Mouse (Mus musculus) macrophage (primary cell): ENCODE results near the gene Fmo5. TPM values are rescaled to one million over a fixed set of nuclear protein-coding genes. Genes with fewer than 3 reads are reported as not detected.

Experiments used
- H3K27ac ChIP-seq: fragments of 350-480 bp; formaldehyde crosslinking; 2 replicates; pipeline ENCODE4 v1.9.0; 2021
- H3K36me3 ChIP-seq: fragments of 350-480 bp; formaldehyde crosslinking; 2 replicates; pipeline ENCODE4 v1.9.0; 2021; ENCODE audit errors: inconsistent target
- H3K4me3 ChIP-seq: fragments of 350-480 bp; formaldehyde crosslinking; 2 replicates; pipeline ENCODE4 v1.9.0; 2021; ENCODE audit errors: inconsistent target
- H3K79me2 ChIP-seq: fragments of 350-480 bp; formaldehyde crosslinking; 2 replicates; pipeline ENCODE4 v1.9.0; 2021; ENCODE audit errors: inconsistent target
- WGBS: methylation state at CpG from one replicate; pipeline ENCODE4 v1.1.7; 2026; ENCODE audit warnings: inconsistent platforms; ENCODE audit not compliant: missing documents; 5-methylcytosine and 5-hydroxymethylcytosine counted together
- polyA plus RNA-seq: library from polyadenylated mRNA; stranded (reverse); fragments of 250-400 nt; gene quantifications from 3 replicates; pipeline ENCODE4 v1.2.4, GENCODE M21; 2018; ENCODE audit warnings: inconsistent platforms

Gene Fmo5
- polyA plus RNA-seq, 1 experiment from 2014 or later: 9.3 TPM

DNA sequence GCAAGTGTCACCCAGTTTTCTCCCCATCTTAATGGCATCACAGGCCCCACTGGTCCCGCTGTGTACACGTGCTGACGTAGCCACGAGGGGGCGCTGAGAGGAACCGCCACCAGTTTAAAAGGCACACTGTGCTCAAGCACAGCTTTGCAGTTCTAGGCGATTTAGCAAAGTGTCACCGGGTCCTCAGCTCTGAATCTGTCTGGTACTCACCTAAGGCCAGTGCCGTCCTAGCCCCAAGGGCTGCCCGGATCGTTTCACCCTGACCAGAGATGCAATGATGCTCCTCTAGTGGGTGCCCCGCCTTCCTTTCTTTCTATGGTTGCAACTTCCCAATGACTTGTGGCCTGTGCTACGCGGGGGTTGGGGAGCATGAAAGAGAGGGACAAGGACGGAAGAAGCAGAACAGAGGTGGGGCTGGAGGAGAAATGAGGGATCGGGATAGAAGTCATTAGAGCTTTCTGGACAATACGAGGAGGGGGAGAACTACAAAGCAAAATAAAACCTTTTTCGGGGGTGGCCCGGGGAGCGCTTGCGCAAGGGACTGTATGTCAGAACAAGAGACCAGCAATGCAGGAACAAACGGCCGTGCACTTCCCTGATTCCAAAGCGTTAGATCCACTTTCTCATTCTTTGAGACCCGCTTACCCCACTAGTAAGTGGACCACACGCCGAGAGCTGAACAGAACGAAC lies 52.2 kb downstream of the Fmo5 start:
- WGBS: under 1% methylated on average over 26 of the region's 28 CpGs
- H3K27ac ChIP-seq: peak overlapping the region; percentile 48

DNA sequence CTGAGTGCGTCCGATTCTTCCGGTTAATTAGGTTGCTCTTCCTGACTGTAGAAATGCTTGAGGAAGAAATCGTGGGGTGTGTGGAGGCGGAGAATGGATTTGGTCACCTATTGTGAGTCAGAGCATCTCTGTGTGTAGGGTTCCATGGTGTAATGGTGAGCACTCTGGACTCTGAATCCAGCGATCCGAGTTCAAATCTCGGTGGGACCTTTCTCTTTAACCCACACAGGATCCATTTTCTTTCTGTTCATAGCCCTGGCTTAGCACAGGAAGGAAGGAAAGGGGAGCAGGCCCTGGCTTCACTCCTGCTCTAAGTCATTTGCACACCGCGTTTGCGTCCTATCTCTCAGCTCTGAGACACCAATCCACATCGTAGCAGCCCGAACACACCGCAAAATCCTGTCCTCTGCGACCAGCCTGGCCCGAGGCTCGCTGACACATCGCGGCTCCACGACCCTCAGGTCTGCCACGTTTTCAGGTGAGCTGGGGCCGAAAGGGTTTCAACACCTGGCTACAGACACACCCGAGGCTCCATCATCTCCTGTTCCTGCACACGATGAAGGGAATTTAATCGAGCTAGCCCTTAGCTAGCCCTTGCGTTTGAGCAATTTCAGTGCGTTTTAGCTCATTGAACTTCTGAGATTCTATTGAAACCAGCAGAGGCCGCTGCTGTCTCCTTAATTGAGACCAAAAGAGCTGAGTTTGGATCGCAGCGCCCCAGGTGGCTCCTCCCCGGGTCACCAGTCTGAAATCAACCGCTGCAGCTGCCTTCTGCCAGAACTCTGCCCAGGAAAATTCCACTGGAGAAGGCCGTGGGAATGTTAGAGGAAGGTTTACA lies 52.9 kb downstream of the Fmo5 start:
- peak overlapping the region; percentile 48 for H3K27ac ChIP-seq
- 1% methylated on average over 33 of the region's 33 CpGs for WGBS
- peak overlapping the region; percentile 48 for H3K4me3 ChIP-seq
- H3K79me2 ChIP-seq: no peaks in the 10 kb centered on the region
- no peaks in the 10 kb centered on the region for H3K36me3 ChIP-seq

More for the DNA sequence above, 52.2 kb downstream of the Fmo5 start:
- Histone ChIP-seq H3K36me3 (no peaks in the 10 kb centered on the region), H3K79me2 (no peaks in the 10 kb centered on the region), H3K4me3 (peak overlapping the region; percentile 48)

DNA sequence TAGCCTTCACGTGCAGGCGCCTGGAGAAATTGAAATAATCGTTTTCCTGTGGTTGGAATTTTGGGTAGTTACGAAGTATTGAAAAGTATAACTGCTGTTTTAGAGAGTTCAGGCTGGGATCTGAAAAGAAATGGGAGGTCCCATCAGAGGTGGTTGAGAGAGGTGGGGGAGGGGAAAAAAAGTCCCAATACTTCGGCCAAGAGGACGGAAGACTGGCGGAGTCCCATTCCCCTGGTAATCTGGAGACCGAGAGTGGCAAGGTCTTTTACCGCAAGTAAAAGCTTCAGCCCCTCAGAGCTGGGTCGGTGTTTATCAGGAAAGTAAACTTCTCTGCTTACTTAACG lies 53.5 kb downstream of the Fmo5 start:
- 10% methylated on average over 11 of the region's 11 CpGs for WGBS
- no peaks in the 10 kb centered on the region for H3K79me2 ChIP-seq

DNA sequence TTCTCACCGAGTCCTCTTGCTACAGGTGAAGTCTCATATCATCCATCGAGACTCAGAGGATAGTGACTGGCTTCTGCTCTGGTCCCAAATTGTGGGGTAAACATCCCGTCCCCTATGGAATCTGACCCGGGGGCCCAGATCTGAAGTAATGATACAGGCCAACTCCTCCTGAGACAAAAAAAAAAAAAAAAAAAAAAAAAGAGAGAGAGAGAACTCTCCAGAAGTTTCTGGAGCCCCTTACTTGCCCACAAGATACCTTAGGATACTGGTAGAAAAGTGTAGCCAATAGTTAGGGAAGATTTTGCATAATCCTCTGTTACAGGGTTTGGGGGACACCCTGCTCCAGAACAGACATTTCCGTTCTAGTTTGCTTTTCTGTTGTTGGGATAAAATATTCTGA lies 54.0 kb downstream of the Fmo5 start:
- no peak overlapping the region for H3K27ac ChIP-seq
- 45% methylated on average over 5 of the region's 5 CpGs for WGBS
- no peaks in the 10 kb centered on the region for H3K79me2 ChIP-seq
- H3K4me3 ChIP-seq: no peak overlapping the region
- H3K36me3 ChIP-seq: no peaks in the 10 kb centered on the region

More for the DNA sequence above, 53.5 kb downstream of the Fmo5 start:
- H3K4me3 ChIP-seq: peak overlapping the region; percentile 48
- no peak overlapping the region for H3K27ac ChIP-seq
- no peaks in the 10 kb centered on the region for H3K36me3 ChIP-seq

DNA sequence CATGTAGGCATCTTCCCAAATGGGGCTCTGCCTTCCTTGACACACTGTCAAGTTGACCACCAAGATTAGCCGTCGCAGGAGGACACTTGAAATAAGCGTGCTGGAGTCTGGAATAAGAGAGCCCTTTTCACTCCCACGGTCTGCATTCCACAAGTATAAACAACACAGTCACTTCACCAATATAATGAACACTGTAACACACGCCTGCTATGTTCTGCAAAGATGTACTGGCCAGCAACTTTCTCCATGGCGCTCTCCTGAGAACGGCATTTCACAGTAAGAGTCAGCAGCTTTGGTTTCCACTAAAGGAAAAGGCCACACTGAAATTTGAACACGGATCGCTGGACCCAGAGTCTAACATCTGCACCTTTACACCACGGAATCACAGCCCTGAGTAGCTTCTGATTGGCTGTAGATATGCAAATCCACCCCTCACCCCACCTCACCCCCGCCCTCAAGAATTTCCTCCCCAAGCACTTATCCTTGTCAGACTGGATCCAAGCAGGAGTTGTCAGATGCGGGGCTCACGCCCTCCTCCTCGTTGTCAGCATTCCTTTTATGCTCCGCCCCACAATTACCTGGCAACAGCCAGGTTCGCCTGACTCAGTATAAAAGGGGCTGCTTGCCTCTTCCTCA lies 55.1 kb downstream of the Fmo5 start:
- Histone ChIP-seq H3K36me3 (no peaks in the 10 kb centered on the region), H3K4me3 (no peak overlapping the region), H3K79me2 (no peaks in the 10 kb centered on the region), H3K27ac (no peak overlapping the region)
- WGBS: 75% methylated on average over 16 of the region's 16 CpGs

DNA sequence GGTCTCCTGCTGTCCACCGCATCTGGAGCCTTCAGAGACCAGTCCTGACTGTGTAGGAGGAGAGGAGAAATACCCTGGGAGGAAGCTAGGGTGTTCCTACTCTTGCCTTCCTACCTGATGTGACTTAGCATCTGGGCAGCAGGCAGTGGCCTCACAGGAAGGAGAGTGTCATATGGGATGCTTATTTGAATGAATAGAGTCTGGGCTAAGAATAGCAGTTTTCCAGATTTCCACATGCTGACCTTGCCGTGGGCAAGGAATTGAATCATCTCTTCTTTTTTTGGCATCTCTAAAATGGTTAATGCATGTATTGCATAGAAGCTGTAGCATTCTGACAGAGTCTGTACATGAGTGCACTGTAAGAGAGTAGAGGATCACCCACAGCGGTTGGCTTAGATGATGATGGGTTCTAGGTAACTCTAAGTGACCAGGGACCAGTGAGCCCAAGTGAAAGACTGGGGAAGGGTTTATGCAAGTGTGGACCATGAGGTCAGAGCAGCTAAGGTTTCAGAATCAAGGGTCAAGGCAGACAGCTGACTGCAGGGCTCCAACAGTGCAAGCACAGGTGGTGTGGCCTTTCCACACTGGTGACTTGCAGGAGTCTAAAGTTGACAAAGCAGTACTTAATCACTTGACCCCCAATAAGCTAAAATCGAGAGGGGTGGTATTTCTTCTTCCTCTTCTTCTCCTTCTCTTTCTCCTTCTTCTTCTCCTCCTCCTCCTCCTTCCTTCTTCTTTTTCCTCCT lies 57.9 kb downstream of the Fmo5 start:
- H3K27ac ChIP-seq: no peak overlapping the region
- H3K79me2 ChIP-seq: no peaks in the 10 kb centered on the region
- no peak overlapping the region for H3K4me3 ChIP-seq
- WGBS: 83% methylated on average over 4 of the region's 4 CpGs
- H3K36me3 ChIP-seq: no peaks in the 10 kb centered on the region

DNA sequence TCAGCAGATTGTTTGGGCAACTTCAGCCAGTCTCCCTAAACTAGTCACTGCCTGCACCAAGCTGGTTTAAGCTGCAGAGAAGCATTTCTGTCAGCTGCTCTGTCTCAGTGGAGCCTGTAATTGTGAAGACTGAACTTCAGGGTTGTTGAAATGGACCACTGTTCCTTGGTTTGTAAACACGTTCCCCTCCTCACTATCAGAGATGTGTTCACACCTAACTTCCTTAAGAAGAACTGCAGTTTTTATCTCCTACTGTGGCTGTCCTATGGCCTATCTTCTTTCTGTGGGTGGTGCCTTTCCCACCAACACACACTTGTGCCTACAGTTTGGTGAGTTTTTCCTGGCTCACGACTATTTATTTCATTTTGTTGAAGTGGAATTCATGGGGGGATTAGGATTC lies 60.7 kb downstream of the Fmo5 start:
- 66% methylated on average over 2 of the region's 2 CpGs for WGBS
- no peak overlapping the region for H3K4me3 ChIP-seq
- H3K79me2 ChIP-seq: no peaks in the 10 kb centered on the region
- no peak overlapping the region for H3K27ac ChIP-seq
- no peaks in the 10 kb centered on the region for H3K36me3 ChIP-seq

DNA sequence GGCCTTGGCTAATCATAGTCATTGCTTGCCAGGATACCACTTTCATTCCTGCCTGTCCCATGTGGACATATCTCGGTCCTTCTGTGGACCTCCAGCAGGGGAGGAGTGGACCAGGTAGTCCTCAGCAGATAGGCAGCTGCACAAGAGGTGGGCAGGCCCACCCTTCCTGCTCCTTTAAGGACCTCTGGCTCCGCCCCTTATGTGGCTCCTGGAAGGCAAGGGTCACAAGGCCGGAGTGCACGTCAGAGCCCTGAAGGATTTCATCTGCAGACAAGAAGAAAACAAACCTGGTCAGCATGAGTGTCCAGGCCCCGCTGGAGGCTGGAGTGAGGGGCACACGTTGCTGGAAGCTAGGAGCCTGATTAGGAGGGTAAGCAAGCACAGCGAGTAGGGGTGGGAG lies 62.0 kb downstream of the Fmo5 start:
- no peaks in the 10 kb centered on the region for H3K79me2 ChIP-seq
- H3K4me3 ChIP-seq: no peak overlapping the region
- no peak overlapping the region for H3K27ac ChIP-seq
- H3K36me3 ChIP-seq: no peaks in the 10 kb centered on the region
- 90% methylated on average over 7 of the region's 7 CpGs for WGBS

DNA sequence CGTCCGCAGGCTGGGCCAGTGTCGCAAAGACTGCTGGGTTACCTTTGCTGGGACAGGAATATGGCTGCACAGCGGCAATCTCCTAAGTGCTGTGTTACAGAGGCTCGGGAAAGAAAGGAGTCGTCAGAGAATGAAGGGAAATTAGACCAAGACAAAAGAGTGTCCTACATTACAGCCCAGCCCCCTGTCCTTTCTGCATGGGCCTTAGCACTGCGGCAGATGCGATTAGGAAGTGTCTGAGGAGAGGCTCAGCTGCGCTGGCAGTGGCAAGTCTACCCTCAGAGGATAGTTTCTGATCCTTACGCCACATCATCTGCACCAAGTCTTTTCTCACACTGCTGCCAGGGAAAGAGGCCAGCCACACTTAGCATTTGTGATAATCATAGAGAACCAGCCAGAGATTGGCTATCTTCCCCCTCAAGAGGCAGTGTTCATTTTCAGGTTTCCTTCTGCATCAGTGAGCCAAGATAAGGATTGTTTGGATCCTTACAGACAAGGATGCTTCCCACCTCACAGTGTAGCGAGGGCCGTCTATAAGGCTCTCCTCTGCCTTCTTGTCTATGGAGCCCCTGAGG lies 62.9 kb downstream of the Fmo5 start:
- Histone ChIP-seq H3K79me2 (no peaks in the 10 kb centered on the region), H3K4me3 (no peak overlapping the region), H3K36me3 (no peaks in the 10 kb centered on the region), H3K27ac (no peak overlapping the region)
- 86% methylated on average over 12 of the region's 12 CpGs for WGBS

DNA sequence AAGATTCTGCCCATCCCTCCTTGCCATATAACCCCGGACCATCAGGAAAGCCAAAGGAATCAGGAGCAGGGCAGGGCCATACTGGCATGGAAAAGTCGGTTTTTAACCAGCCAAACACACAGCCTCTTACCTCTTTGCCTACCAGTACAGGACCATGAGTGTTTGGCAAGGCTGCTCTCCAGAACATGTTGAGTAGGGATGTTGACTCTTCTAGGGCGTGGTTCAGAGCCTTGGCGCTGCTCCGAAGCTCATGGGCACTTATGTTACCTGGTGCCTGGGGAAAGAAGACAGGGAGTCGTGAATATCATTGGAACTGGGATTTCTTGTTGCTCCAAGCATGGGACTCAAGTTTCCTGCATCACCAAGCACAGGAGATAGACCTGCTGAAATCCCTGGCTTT lies 65.2 kb downstream of the Fmo5 start:
- Histone ChIP-seq H3K4me3 (no peak overlapping the region), H3K79me2 (no peaks in the 10 kb centered on the region), H3K36me3 (no peaks in the 10 kb centered on the region), H3K27ac (no peak overlapping the region)
- WGBS: 94% methylated on average over 6 of the region's 6 CpGs

DNA sequence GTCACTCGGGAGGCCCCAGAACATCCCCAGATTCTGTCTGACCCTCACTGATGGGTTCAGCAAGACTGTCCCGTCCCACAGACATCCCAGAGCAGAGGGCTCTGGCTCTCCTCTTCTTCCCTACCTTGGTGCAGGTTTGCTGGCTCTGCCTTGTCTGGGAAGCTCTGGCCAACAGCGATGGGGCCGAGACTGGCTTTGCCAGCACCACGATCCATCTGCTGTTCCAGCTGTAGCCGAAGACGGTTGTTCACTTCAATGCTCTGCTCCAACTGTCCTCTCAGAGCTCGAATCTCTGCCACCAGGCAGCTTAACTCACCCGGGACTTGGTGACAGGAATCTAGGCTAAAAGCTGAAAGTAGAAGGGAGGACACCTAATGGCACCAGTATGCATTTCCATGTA lies 68.3 kb downstream of the Fmo5 start:
- H3K79me2 ChIP-seq: no peaks in the 10 kb centered on the region
- H3K27ac ChIP-seq: no peak overlapping the region
- 88% methylated on average over 9 of the region's 9 CpGs for WGBS
- no peak overlapping the region for H3K4me3 ChIP-seq
- no peaks in the 10 kb centered on the region for H3K36me3 ChIP-seq

DNA sequence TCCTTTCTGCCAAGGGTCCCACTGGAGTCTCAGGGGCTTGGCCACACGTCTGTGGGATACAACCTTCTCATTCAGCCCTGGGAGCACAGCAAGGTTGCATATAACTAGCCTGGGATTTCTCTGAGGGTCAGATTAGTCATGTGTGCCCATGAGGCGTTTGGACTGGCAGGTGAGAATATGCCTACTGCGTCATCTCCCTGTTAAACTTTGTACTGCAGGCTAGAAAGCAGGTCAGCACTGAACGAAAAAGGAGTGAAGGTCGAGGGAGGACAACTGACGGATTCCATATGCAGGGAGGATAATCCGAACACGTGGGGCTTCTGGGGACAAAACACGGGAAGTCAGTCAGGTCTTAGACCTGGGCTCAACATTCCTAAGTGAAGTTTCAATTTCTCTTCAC lies 68.7 kb downstream of the Fmo5 start:
- Histone ChIP-seq H3K27ac (no peak overlapping the region), H3K79me2 (no peaks in the 10 kb centered on the region), H3K4me3 (no peak overlapping the region), H3K36me3 (no peaks in the 10 kb centered on the region)
- 90% methylated on average over 9 of the region's 9 CpGs for WGBS

DNA sequence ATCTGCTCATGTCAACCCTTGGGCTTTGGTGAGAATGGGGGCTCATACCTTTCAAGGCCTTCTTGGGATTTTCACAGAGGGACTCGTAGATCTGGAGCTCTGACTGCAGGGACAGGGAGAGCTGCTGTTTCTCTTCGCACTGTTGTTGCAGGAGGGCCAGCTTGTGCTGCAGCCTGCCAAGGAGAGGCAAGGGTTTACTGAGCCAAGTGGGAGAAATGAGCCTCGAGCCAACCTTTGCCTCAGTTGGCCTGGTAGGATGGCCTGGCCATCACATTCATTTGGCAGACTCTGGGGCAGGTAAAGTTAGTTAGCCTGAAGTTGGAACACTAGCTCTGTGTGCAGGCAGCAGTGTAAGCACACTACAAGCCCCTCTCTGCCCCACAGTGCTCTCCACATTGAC lies 70.5 kb downstream of the Fmo5 start:
- no peaks in the 10 kb centered on the region for H3K79me2 ChIP-seq
- no peaks in the 10 kb centered on the region for H3K36me3 ChIP-seq
- no peak overlapping the region for H3K4me3 ChIP-seq
- WGBS: 77% methylated on average over 3 of the region's 3 CpGs
- no peak overlapping the region for H3K27ac ChIP-seq

DNA sequence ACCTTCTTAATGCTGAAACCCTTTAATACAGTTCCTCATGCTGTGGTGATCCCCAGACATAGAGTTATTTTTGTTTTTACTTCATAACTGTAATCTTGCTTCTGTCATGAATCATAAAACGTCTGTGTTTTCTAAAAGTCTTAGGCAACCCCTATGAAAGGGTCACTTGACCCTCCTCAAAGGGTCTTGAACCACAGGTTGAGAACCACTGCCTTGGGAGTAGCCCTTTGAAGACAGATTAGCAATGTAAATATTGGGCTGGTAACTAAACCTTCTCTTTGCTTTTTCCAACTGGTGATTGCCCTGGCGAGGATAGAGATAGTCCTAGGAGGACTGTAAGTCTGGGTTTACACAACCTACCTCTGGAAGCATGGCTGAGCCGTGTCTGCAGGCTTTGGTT lies 72.6 kb downstream of the Fmo5 start:
- H3K79me2 ChIP-seq: no peaks in the 10 kb centered on the region
- no peak overlapping the region for H3K4me3 ChIP-seq
- 67% methylated on average over 3 of the region's 3 CpGs for WGBS
- no peaks in the 10 kb centered on the region for H3K36me3 ChIP-seq
- no peak overlapping the region for H3K27ac ChIP-seq
